Mouse (Mus musculus): Measurements from ENCODE around the gene Stk10. TPM values are rescaled to one million over a fixed set of nuclear protein-coding genes. Genes with fewer than 3 reads are reported as not detected.

Gene Stk10
- total RNA-seq, 4 experiments from 2014 or later = 7.4 to 9.9 (median 9.3) TPM

DNA sequence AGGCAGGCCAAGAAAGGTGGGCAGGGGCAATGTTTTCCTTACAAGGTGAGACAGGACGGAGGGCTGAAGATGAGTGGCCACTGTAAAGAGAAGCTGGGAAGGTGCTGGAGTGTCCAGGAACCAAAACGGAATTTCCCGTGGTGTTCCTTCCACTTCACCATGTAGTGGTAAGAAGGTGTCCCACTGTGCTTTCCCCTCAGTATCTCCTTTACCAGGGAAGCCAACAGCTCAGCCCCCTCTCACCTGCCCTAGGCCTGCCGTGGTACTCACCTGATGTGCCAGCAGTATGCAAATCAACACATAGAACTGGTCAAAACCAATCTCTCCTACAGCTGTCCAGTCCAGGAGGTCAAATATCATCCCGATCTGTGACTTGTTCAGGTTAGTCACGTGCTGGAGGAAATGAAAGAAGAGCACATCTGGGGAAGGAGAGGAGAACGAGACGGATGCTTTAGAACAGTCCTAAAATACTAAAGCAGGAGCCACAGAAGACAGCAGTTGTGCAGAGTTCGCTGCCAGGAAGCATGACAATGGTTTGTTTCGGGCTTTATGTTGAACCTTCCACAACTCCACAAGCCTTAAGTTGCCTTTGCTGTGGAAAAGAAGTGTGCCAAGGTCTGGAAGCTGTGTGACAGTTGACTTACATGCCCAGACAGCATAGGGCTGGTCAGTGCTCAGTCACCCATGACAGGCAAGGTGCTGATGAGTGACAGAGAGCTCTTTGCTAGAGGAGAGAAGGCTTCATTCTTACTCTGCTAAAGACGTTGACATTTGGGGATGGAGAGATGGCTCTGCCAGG lies 8.8 kb upstream of the Stk10 start:
- DNase-seq (ENCODE audit: low spot score in 2 of 2) = no peak

DNA sequence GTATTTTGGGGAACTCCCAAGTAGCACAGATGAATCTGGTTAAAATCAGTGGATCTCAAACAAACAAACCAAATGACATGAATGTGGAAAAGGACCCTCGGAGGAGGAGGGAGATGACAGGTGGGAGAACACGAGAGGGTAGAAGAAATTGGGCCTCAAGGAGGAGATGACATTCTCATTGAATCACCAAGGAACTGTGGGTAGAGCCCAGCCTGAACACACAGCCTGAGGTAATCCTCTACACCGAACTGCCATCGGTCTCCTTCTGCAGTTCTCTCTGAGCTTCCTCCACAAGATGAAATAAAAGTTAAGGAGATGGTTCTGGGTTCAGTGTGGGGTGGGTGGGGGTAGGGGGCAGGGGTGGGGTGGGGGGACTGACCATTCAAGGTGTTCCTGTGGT lies 6.1 kb upstream of the Stk10 start:
- no peak for DNase-seq (ENCODE audit: low spot score in 2 of 2)

DNA sequence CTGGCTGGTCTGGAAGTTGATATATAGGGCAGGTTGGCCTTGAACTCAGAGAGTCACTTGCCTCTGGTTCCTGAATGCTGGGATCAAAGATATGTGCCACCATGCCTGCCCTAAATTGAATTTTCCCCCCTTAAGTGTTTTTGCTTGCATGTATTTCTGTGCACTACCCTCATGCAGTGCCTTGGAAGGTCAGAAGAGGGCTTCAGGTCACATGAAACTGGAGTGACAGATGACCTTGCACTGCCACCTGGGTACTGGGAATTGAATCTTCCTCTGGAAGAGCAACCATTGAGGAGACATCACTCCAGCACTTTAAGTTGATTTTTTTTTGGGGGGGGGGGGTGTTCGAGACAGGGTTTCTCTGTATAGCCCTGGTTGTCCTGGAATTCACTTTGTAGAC lies 3.0 kb upstream of the Stk10 start:
- DNase-seq (ENCODE audit: low spot score in 2 of 2) = no peak

DNA sequence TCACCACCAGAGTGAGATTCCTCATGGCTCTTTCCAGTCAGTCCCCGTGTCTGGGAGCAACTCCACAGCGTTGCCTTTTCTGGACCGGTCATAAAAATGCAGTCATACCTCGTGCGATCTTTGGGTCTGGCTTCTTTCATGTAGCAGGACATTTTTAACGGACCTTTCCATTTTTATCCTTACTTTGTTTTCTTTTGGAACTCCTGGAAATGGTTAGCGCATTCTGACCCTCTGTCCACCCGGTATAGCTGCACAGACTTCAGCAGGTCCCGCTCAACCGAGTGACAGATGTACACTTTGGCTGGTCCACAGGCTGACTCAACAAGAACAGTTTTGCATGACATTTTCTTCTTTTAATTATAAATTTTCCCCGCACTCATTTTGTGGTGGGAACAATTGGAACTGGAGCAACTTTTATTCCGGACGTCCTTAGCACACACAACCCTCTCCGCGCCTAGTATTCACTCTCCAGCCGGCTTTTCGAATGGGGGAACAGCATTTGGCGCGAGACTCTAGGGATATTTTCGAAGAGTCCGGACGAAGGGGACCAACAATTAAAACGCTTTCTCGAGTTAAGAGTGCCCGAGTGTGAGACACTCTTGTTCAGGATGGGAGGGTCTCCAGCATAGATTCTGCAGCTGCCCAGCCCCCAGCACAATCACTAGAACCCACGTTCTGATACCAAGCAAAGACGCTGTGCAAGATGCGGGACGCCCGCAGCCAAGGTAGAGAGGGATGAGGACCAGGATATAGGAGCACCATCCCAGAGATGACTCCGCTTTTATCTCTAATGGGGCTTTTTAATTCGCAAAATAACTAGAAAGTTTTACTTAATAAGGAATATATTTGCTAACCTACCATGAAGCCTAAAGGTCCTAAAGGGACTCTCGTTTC lies 987 bp upstream of the Stk10 start, which contains the start of gene Efcab9:
Gene Efcab9 (minus strand): TSS at position 211 of the 894 bp plus-strand sequence.
- DNase-seq (ENCODE audit: low spot score in 2 of 2) = no peak

DNA sequence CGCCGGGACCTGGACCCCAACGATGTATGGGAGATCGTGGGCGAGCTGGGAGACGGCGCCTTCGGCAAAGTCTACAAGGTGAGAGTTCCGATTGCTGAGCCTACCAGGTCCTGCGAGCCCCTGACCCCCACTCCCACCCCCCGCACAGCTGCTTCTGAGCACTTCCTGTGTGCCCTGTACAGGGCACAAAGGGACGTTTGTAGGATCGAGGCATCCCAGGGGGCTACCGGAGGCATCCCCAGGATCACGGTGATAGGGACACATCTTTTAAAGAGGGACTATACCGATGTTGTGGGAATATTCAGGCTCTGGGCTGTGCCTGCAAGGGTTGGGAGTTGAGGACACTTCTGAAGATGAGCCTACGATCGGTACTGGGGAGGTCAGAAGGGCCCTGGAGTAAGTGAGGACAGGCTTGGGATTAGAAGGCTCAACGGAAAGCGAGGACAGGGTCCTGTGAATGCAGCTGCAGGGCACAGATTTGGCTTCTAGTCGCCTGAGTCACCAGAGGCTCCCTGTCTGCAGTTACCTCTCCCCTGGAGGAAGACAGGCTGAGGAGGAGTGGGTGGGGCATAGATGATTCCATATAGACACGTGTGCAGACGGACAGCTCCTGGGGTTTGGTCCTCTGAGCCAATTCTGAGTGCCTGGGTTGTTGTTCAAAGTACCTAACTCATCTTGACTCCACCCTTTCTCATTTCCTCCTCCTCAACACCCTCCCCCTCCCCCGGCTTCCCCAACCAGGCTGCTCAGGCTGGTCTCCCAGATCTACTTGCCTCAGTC lies 567 bp downstream of the Stk10 start:
- DNase-seq (ENCODE audit: low spot score in 2 of 2) = peak; percentile 27 to 59

- no peak for DNase-seq (ENCODE audit: low spot score in 2 of 2)
Measured at GRCm38 (mm10) chr11:32534453-32535075, 1.5 kb downstream of the Stk10 start.

GRCm38 (mm10) chr11:32535646-32536045 lies 2.5 kb downstream of the Stk10 start:
- no peak for DNase-seq (ENCODE audit: low spot score in 2 of 2)

DNA sequence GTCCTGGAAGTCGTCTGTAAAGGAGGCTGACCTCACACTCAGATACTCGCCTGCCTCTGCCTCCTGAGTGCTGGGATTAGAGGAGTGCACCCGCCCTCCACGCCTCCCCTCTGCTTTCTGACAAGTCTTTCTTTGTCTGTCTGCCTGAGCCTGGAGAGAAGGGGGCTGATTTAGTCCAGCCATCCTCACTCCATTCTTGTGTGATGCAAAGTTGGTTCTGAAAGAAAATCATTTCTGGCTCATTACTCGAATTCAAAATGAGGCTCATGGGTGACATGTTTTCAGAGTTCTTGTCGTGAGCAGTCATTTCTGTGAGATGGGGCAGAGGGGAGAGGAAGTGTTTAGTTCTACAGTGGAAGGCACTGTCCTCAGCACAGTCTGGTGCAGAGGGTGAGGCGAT lies 3.8 kb downstream of the Stk10 start:
- DNase-seq (ENCODE audit: low spot score in 2 of 2) = no peak

DNA sequence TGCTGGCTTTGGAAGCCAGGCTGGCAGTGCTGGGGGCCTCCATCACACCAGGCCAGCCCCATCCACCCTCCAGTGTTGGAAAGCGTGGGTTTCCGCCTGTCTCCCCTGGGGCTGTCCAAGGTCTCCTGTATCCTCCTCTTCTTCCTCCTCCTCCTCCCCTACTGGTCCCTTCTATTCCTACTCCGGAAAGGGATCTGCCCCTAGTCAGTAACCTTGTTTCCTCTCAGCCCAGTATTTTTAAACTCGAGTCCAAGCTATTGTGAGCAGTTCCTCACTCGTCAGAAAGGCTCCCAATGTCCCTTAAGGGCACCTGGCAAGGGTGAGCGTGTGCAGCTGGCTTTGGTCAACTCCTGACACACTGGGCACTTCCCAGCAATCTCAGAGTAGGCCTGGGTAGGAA lies 5.3 kb downstream of the Stk10 start:
- no peak for DNase-seq (ENCODE audit: low spot score in 2 of 2)

- no peak for DNase-seq (ENCODE audit: low spot score in 2 of 2)
Measured at GRCm38 (mm10) chr11:32538846-32539245, 5.7 kb downstream of the Stk10 start.

- no peak for DNase-seq (ENCODE audit: low spot score in 2 of 2)
Measured at GRCm38 (mm10) chr11:32539717-32540116, 6.6 kb downstream of the Stk10 start.

DNA sequence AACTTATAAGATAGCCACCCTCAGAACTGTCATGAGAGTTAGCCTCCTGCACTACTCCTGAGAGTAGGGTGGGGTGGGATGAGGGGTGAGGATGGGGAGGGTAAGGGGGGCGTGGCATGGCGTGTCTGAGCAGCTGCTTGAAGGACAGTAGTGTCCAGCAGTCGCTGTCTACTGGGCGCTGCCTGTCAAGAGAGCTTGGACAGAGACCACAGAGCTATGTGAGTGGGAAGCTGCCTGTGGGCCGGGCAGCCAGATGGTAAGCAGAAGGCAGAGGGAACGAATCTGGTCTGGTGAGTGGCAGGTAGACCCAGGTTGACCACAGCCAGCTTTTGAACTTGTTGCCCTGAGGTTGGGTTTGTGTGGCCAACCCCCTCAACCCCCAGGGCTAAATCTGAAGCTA lies 7.4 kb downstream of the Stk10 start:
- DNase-seq (ENCODE audit: low spot score in 2 of 2) = no peak

GRCm38 (mm10) chr11:32542181-32542580 lies 9.1 kb downstream of the Stk10 start:
- DNase-seq (ENCODE audit: low spot score in 2 of 2) = no peak

DNA sequence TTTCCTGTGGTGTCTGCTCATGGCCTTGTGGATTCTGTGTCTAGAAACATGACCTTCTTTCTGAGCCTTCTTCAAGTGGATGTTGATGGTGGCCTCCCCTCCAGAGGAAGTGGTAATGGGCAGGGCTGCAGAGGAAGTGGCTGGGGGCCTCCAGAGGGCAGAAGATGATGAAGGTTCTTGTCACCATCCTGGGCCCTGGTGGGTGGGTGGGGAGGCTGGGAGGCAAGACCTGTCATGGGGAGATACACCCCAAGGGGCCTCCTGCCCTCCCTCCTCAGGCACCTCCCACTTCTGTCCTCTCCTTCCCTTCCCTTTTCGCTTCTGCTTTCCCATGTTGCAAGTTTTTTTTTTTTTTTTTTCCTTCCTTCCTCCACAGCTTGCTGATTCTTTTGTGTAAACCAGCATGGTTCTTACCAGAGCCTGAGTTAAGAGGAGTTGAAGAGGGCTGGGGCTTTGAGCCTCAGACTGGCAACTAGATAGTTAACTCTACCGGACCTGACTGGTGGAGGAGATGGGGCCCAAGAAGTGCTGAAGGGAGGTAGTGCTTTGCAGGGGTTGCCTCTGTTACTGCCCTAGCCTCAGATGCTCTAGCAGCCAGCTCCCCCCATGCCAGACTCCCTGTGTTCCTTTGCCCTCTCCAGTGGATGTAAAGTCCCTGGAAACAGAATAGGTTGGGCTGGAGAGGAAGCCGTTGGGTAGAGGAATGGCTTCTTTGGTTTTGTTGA lies 9.7 kb downstream of the Stk10 start:
- no peak for DNase-seq (ENCODE audit: low spot score in 2 of 2)

- no peak for DNase-seq (ENCODE audit: low spot score in 2 of 2)
Measured at GRCm38 (mm10) chr11:32544041-32544440, 10.9 kb downstream of the Stk10 start.

- DNase-seq (ENCODE audit: low spot score in 2 of 2) = no peak
Measured at GRCm38 (mm10) chr11:32544497-32544896, 11.4 kb downstream of the Stk10 start.

- DNase-seq (ENCODE audit: low spot score in 2 of 2) = no peak
Measured at GRCm38 (mm10) chr11:32545605-32546004, 12.5 kb downstream of the Stk10 start.

DNA sequence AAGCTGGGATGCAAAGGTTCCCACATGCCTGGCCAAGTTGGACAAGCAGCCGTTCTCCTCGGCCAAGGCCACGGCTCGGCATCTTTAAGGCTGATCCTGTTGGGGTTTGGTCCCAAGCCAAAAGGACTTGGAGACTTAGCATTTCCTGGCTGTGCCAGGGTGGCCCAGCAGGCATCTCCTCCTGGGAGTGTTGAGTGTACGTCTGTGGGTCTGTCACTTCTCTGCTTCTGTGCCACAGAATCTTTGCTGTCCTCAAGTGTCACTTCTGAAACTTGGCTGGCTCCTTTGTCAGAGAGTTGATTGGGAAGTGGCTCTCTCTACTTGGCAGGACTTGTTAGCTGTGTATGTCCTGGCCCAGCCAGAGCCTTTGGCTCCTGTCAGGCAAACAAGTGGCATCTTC lies 13.4 kb downstream of the Stk10 start:
- DNase-seq (ENCODE audit: low spot score in 2 of 2) = no peak

DNA sequence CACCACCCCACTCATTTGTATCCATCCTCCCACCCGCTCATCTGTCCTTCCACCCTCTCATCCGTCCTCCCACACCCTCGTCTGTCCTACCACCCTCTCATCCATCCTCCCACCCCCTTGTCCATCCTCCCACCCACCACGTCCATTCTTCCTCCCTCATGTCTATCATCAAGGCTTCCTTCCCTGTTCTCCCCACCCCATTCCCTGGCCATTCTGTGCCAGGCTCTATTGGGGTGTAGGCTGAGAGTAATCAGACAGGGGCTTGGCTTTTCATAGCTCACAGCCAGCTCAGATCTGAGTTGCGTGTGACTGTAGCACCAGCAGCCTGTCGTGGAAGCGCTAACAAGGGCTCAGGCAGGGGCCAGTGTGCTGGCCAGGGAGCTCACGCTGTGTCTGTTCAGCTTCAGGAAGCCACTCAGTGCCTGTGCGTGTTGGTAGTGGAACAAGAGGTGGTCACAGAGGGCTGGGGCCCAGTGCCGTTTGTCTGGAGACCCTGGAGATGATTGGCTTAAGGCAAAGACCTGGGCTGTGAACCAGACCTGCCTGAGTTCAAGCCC lies 14.4 kb downstream of the Stk10 start:
- no peak for DNase-seq (ENCODE audit: low spot score in 2 of 2)

DNA sequence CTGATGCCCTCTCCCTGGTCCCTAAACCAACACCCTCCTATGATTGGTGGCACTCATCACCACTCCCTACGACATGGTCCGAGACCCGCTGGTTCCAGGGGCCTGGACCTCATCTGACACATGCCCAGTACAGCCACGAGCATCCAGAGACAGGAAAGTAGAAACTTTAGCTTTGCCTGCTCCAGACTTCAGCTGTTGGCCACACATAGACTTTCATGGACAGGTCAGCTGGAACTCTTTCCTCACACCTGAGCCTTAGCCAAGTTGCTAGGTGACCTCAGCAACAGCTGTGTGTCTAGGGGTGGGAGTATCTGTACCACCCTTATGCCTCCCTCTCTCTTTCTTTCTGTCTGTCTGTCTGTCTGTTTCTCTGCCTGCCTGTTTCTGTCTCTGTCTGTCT lies 15.1 kb downstream of the Stk10 start:
- no peak for DNase-seq (ENCODE audit: low spot score in 2 of 2)

All from left cerebral cortex, adult 8-10 months (tissue).